Mouse (Mus musculus) midbrain, postnatal 0 days (tissue): ENCODE measurements around the gene Pcnx3. TPM values are rescaled to one million over a fixed set of nuclear protein-coding genes. Genes with fewer than 3 reads are reported as not detected.

Experiments
- ATAC-seq: fragments of 200-750 bp; cut with Nextera tagmentation; 2 replicates; pipeline ENCODE4 v1.8.0; 2017; ENCODE audit warnings: moderate number of reproducible peaks, mild to moderate bottlenecking, moderate TSS enrichment, moderate library complexity; ENCODE audit not compliant: low FRiP score
- DNase-seq: peaks from one replicate; pipeline ENCODE4 v3.0.0-alpha.2; 2015; ENCODE audit warnings: low spot score
- H3K27ac ChIP-seq: fragments of 300-500 bp; sonication (generic); 2 replicates; pipeline ENCODE4 v1.5.1; 2014; ENCODE audit warnings: low read depth, mild to moderate bottlenecking, low read length, mixed read lengths
- H3K27me3 ChIP-seq: fragments of 300-500 bp; sonication (generic); 2 replicates; pipeline ENCODE4 v1.6.1; 2014; ENCODE audit warnings: low read length, control low read depth, mixed read lengths; ENCODE audit not compliant: insufficient read depth
- H3K36me3 ChIP-seq: fragments of 300-500 bp; sonication (generic); 2 replicates; pipeline ENCODE4 v1.6.1; 2014; ENCODE audit warnings: low read length, control low read depth, mixed read lengths; ENCODE audit not compliant: insufficient read depth
- H3K4me1 ChIP-seq: fragments of 300-500 bp; sonication (generic); 2 replicates; pipeline ENCODE4 v1.6.1; 2014; ENCODE audit warnings: mild to moderate bottlenecking, control low read depth, antibody characterized with exemption, low read length, mixed read lengths; ENCODE audit not compliant: insufficient read depth
- H3K4me2 ChIP-seq: fragments of 300-500 bp; sonication (generic); 2 replicates; pipeline ENCODE4 v1.6.1; 2014; ENCODE audit warnings: low read depth, mild to moderate bottlenecking, low read length, mixed read lengths; ENCODE audit not compliant: poor library complexity, severe bottlenecking
- H3K4me3 ChIP-seq: fragments of 300-500 bp; sonication (generic); 2 replicates; pipeline ENCODE4 v1.5.1; 2014; ENCODE audit warnings: low read depth, mild to moderate bottlenecking, low read length, moderate library complexity
- H3K9ac ChIP-seq: fragments of 300-500 bp; sonication (generic); replicated peaks from 2 replicates; pipeline ENCODE4 v1.6.1; 2014; ENCODE audit warnings: mild to moderate bottlenecking, low read length, moderate library complexity, mixed read lengths; ENCODE audit not compliant: poor library complexity, severe bottlenecking
- H3K9me3 ChIP-seq: fragments of 300-500 bp; sonication (generic); 2 replicates; pipeline ENCODE4 v1.6.1; 2016; ENCODE audit warnings: low read length, control low read depth
- CTCF ChIP-seq: IDR thresholded peaks from 2 replicates; pipeline ENCODE4 v1.5.1; 2016; ENCODE audit warnings: antibody characterized with exemption, mild to moderate bottlenecking
- WGBS: fragments of 180-500 bp; shearing (Covaris S2); extraction: QIAGEN DNeasy Blood & Tissue Kit; methylation state at CpG from one replicate; pipeline ENCODE4 v1.1.7; 2014; 5-methylcytosine and 5-hydroxymethylcytosine counted together
- polyA plus RNA-seq: library from polyadenylated mRNA; unstranded; fragments of >200 nt; fragmentation: Nextera tagmentation; extraction: Ambion mirVana; gene quantifications from 2 replicates; pipeline ENCODE4 v1.2.1, GENCODE M21; 2015
- total RNA-seq: library from RNA; depleted of rRNA; stranded (reverse); fragments of >200 nt; gene quantifications from 2 replicates; pipeline ENCODE4 v1.2.3, GENCODE M21; 2014

The Pcnx3 gene
- total and polyA plus RNA-seq, 2 experiments from 2014 or later, result 19.1 to 103 TPM

- ATAC-seq, result peak; percentile 17; the same call in 1 of the 2 replicates
- peak overlapping the region; percentile 95 for H3K27ac ChIP-seq
- no peak for TF ChIP-seq CTCF
- peak overlapping the region; percentile 80 for H3K4me2 ChIP-seq
- H3K9ac ChIP-seq, result peak overlapping the region; percentile 96
- H3K36me3 ChIP-seq, result peaks cover 10% of the 10 kb centered on the region
- peak; percentile 69 for DNase-seq
- WGBS, result 6% methylated on average over 37 of the region's 37 CpGs
- H3K4me3 ChIP-seq, result peak overlapping the region; percentile 92
- H3K9me3 ChIP-seq, result no peaks in the 10 kb centered on the region
- no peaks in the 10 kb centered on the region for H3K27me3 ChIP-seq
- peaks cover 32% of the 10 kb centered on the region; the same call in 1 of the 2 replicates for H3K4me1 ChIP-seq
Measured at GRCm38 (mm10) chr19:5728631-5729443, 40.1 kb upstream of the Pcnx3 start.

- Histone ChIP-seq H3K9me3 (no peaks in the 10 kb centered on the region), H3K27me3 (no peaks in the 10 kb centered on the region), H3K4me3 (peak overlapping the region; percentile 92), H3K9ac (peak overlapping the region; percentile 44), H3K27ac (0 out of 2 replicates have a peak overlapping the region, but pooled peaks have one; percentile 21), H3K4me2 (peak overlapping the region; percentile 80), H3K4me1 (peaks cover 32% of the 10 kb centered on the region; the same call in 1 of the 2 replicates), H3K36me3 (peaks cover 14% of the 10 kb centered on the region)
- ATAC-seq (no peak), DNase-seq (peak; percentile 84)
- WGBS, result 4% methylated on average over 14 of the region's 14 CpGs
- peak; percentile 100 for TF ChIP-seq CTCF
Measured at GRCm38 (mm10) chr19:5727701-5728100, 39.0 kb upstream of the Pcnx3 start.

GRCm38 (mm10) chr19:5726961-5727578, 38.4 kb upstream of the Pcnx3 start:
- WGBS, result 75% methylated on average over 15 of the region's 15 CpGs
- Histone ChIP-seq H3K4me3 (peak overlapping the region; percentile 92; the same call in 1 of the 2 replicates), H3K9ac (peak overlapping the region; percentile 44), H3K27me3 (no peaks in the 10 kb centered on the region), H3K4me2 (peak overlapping the region; percentile 80), H3K9me3 (no peaks in the 10 kb centered on the region), H3K4me1 (peaks cover 32% of the 10 kb centered on the region; the same call in 1 of the 2 replicates), H3K36me3 (peaks cover 16% of the 10 kb centered on the region), H3K27ac (no peak overlapping the region)
- DNase-seq, result no peak
- ATAC-seq, result no peak
- TF ChIP-seq CTCF, result no peak

- peak within 1 kb of the TSS; percentile 80 for H3K4me2 ChIP-seq
- peaks cover 31% of the 10 kb centered on the region; the same call in 1 of the 2 replicates for H3K4me1 ChIP-seq
- no peak within 1 kb of the TSS; the same call in 1 of the 2 replicates for H3K27ac ChIP-seq
- H3K27me3 ChIP-seq, result no peaks in the 10 kb centered on the region
- 15% methylated on average over 48 of the region's 49 CpGs for WGBS
- H3K36me3 ChIP-seq, result peaks cover 23% of the 10 kb centered on the region
- DNase-seq (no peak), ATAC-seq (no peak)
- no peaks in the 10 kb centered on the region for H3K9me3 ChIP-seq
- no peak for TF ChIP-seq CTCF
- H3K9ac ChIP-seq, result peak within 1 kb of the TSS; percentile 36
- peak within 1 kb of the TSS; percentile 24; the same call in 1 of the 2 replicates for H3K4me3 ChIP-seq
Measured at GRCm38 (mm10) chr19:5725767-5726515, 37.2 kb upstream of the Pcnx3 start, which contains the start of gene Ehbp1l1. Ehbp1l1 (minus strand) TSS chr19:5726317.

- H3K9ac ChIP-seq, result peak overlapping the region; percentile 36
- H3K27ac ChIP-seq, result no peak overlapping the region; the same call in 1 of the 2 replicates
- ATAC-seq (no peak), DNase-seq (no peak)
- peak overlapping the region; percentile 24; the same call in 1 of the 2 replicates for H3K4me3 ChIP-seq
- 80% methylated on average over 12 of the region's 12 CpGs for WGBS
- no peaks in the 10 kb centered on the region for H3K27me3 ChIP-seq
- no peaks in the 10 kb centered on the region for H3K9me3 ChIP-seq
- peaks cover 23% of the 10 kb centered on the region; the same call in 1 of the 2 replicates for H3K4me1 ChIP-seq
- H3K4me2 ChIP-seq, result peak overlapping the region; percentile 60
- no peak for TF ChIP-seq CTCF
- peaks cover 31% of the 10 kb centered on the region for H3K36me3 ChIP-seq
Measured at GRCm38 (mm10) chr19:5725029-5725707, 36.5 kb upstream of the Pcnx3 start.
